Mouse (Mus musculus) lung, postnatal 10 days (tissue): ENCODE measurements around the gene Tef.

Experiments used
- DNase-seq: peaks from one replicate; pipeline ENCODE4 v3.0.0; 2021

The Tef gene

GRCm38 (mm10) chr15:81802001-81802890 lies at the start of gene Tef:
TSS of gene Tef (plus strand) at chr15:81802421.
- DNase-seq, result peak; percentile 100

- DNase-seq, result no peak
Measured at GRCm38 (mm10) chr15:81753669-81754068, 48.6 kb upstream of the Tef start.

- peak; percentile 43 for DNase-seq
Measured at GRCm38 (mm10) chr15:81758701-81759100, 43.5 kb upstream of the Tef start.

- DNase-seq, result no peak
Measured at GRCm38 (mm10) chr15:81759542-81759941, 42.7 kb upstream of the Tef start.

GRCm38 (mm10) chr15:81760361-81761079 lies 41.7 kb upstream of the Tef start:
- DNase-seq, result no peak

GRCm38 (mm10) chr15:81761381-81761780 lies 40.8 kb upstream of the Tef start:
- no peak for DNase-seq

GRCm38 (mm10) chr15:81761959-81762358 lies 40.3 kb upstream of the Tef start:
- no peak for DNase-seq

GRCm38 (mm10) chr15:81764573-81764972 lies 37.6 kb upstream of the Tef start:
- DNase-seq, result no peak

GRCm38 (mm10) chr15:81765651-81766050 lies 36.6 kb upstream of the Tef start:
- DNase-seq, result no peak

- DNase-seq, result no peak
Measured at GRCm38 (mm10) chr15:81766439-81766838, 35.8 kb upstream of the Tef start.

- no peak for DNase-seq
Measured at GRCm38 (mm10) chr15:81769037-81769436, 33.2 kb upstream of the Tef start.

GRCm38 (mm10) chr15:81772431-81773120 lies 29.6 kb upstream of the Tef start:
- no peak for DNase-seq

- DNase-seq, result no peak
Measured at GRCm38 (mm10) chr15:81774505-81775171, 27.6 kb upstream of the Tef start.

- DNase-seq, result no peak
Measured at GRCm38 (mm10) chr15:81776631-81777422, 25.4 kb upstream of the Tef start.

GRCm38 (mm10) chr15:81781816-81782215 lies 20.4 kb upstream of the Tef start:
- no peak for DNase-seq

- peak; percentile 31 for DNase-seq
Measured at GRCm38 (mm10) chr15:81784762-81785161, 17.5 kb upstream of the Tef start.

- DNase-seq, result no peak
Measured at GRCm38 (mm10) chr15:81785701-81786100, 16.5 kb upstream of the Tef start.

GRCm38 (mm10) chr15:81787525-81787924 lies 14.7 kb upstream of the Tef start:
- DNase-seq, result no peak

GRCm38 (mm10) chr15:81792444-81792843 lies 9.8 kb upstream of the Tef start:
- no peak for DNase-seq

- DNase-seq, result peak; percentile 76
Measured at GRCm38 (mm10) chr15:81796228-81796627, 6.0 kb upstream of the Tef start.

GRCm38 (mm10) chr15:81797861-81798260 lies 4.4 kb upstream of the Tef start:
- no peak for DNase-seq

- DNase-seq, result no peak
Measured at GRCm38 (mm10) chr15:81798421-81798820, 3.8 kb upstream of the Tef start.
